Mouse (Mus musculus) kidney, adult 2 months (tissue): ENCODE results near the gene Glb1l2.

ENCODE experiments used
- CTCF ChIP-seq: fragments of 200-500 bp; conservative IDR thresholded peaks from 2 replicates; pipeline ENCODE4 v1.5.1; 2011; ENCODE audit warnings: low read depth, mild to moderate bottlenecking, control low read depth, low read length, moderate library complexity, mixed read lengths; ENCODE audit not compliant: insufficient read depth, insufficient read length
- POLR2A ChIP-seq: fragments of 200-500 bp; IDR thresholded peaks from one replicate; pipeline ENCODE4 v1.6.1; 2011; ENCODE audit warnings: low read depth, low read length, control low read depth

DNA sequence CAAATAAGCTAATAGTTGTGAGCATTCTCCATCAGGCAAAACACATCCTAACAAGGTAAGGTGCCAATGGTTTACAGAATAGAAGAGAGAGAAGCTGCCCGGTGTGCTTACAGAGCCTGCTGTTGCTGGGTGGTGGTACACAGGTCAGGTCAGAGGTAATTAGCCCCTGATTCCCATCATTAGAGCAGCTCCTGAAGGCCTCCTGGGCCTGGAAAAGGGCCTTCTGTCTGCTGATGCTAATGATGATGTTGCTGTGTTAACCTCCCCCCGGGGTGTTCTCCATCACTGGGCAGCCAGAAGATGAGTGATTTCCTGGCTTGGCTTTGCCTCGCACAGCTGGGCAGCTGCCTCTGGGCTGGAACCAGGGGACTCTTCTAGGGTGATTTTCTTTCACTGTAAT is 87.9 kb downstream of the Glb1l2 start:
- TF ChIP-seq POLR2A (no peak), CTCF (no peak)
